Mouse (Mus musculus) liver, embryonic 14.5 days (tissue): ENCODE measurements around the gene Rhoj. TPM values are rescaled to one million over a fixed set of nuclear protein-coding genes. Genes with fewer than 3 reads are reported as not detected.

ENCODE experiments used
- ATAC-seq: fragments of 200-750 bp; cut with Nextera tagmentation; 2 replicates; pipeline ENCODE4 v1.8.0; 2017; ENCODE audit warnings: moderate number of reproducible peaks, mild to moderate bottlenecking, moderate library complexity; ENCODE audit not compliant: insufficient read depth
- DNase-seq, 3 experiments: peaks; one replicate each; pipeline ENCODE4 v3.0.0-alpha.2; 2012 to 2013; ENCODE audit warnings: low read depth in 3 of 3, low spot score in 3 of 3
- H3K27ac ChIP-seq: fragments of 300-500 bp; sonication (generic); 2 replicates; pipeline ENCODE4 v1.5.1; 2014; ENCODE audit warnings: moderate library complexity, mild to moderate bottlenecking, control low read depth, inconsistent platforms
- H3K27me3 ChIP-seq: fragments of 300-500 bp; sonication (generic); 2 replicates; pipeline ENCODE4 v1.6.1; 2014; ENCODE audit warnings: mild to moderate bottlenecking, low read length, moderate library complexity; ENCODE audit not compliant: control insufficient read depth, insufficient read depth
- H3K36me3 ChIP-seq: fragments of 300-500 bp; sonication (generic); replicated peaks from 2 replicates; pipeline ENCODE4 v1.6.1; 2014; ENCODE audit warnings: low read depth; ENCODE audit not compliant: control insufficient read depth, insufficient read depth
- H3K4me1 ChIP-seq, 2 experiments: fragments of 200-500 bp in 1 of 2; fragments of 300-500 bp in 1 of 2; sonication (generic) in 1 of 2; replicated peaks; 2 replicates each; pipeline ENCODE4 v1.6.1; 2012 to 2014; ENCODE audit warnings: antibody characterized with exemption in 1 of 2, inconsistent platforms in 1 of 2, low read length in 1 of 2; ENCODE audit not compliant: control insufficient read depth in 2 of 2, insufficient read depth in 2 of 2
- H3K4me2 ChIP-seq: fragments of 300-500 bp; sonication (generic); 2 replicates; pipeline ENCODE4 v1.6.1; 2014; ENCODE audit warnings: low read depth, mild to moderate bottlenecking, control low read depth, moderate library complexity
- H3K4me3 ChIP-seq, 2 experiments: fragments of 200-500 bp in 1 of 2; fragments of 300-500 bp in 1 of 2; sonication (generic) in 1 of 2; 2 replicates each; pipeline ENCODE4 v1.5.1; 2012 to 2014; ENCODE audit warnings: low read depth in 2 of 2, low read length in 2 of 2, mild to moderate bottlenecking in 2 of 2, control low read depth in 1 of 2, inconsistent platforms in 1 of 2, moderate library complexity in 1 of 2; ENCODE audit not compliant: insufficient read depth in 1 of 2
- H3K9ac ChIP-seq: fragments of 300-500 bp; sonication (generic); replicated peaks from 2 replicates; pipeline ENCODE4 v1.6.1; 2014; ENCODE audit warnings: mild to moderate bottlenecking, control low read depth, moderate library complexity
- H3K9me3 ChIP-seq: fragments of 300-500 bp; sonication (generic); 2 replicates; pipeline ENCODE4 v1.6.1; 2016; ENCODE audit warnings: low read length, mixed read lengths; ENCODE audit not compliant: control insufficient read depth
- CTCF ChIP-seq: IDR thresholded peaks from 2 replicates; pipeline ENCODE4 v1.5.1; 2016; ENCODE audit warnings: antibody characterized with exemption, low read depth, control low read depth
- EP300 ChIP-seq: IDR thresholded peaks from 2 replicates; pipeline ENCODE4 v1.6.1; 2016; ENCODE audit warnings: antibody characterized with exemption, low read depth
- WGBS: fragments of 180-500 bp; shearing (Covaris S2); extraction: QIAGEN DNeasy Blood & Tissue Kit; methylation state at CpG from one replicate; pipeline ENCODE4 v1.1.7; 2014; ENCODE audit not compliant: insufficient replicate concordance; 5-methylcytosine and 5-hydroxymethylcytosine counted together
- polyA plus RNA-seq, 2 experiments: library from polyadenylated mRNA; depleted of rRNA in 1 of 2; stranded (reverse) in 1 of 2; unstranded in 1 of 2; fragments of >200 nt; fragmentation: Nextera tagmentation in 1 of 2; extraction: Ambion mirVana in 1 of 2; gene quantifications; 2 replicates each; pipeline versions ENCODE4 v1.2.1 to v1.2.3; 2012 to 2014

Gene Rhoj
- polyA plus RNA-seq, 2 experiments, result 3.1 to 4.4 TPM

GRCm38 (mm10) chr12:75315851-75316250 is 7.7 kb downstream of the Rhoj start:
- Histone ChIP-seq H3K4me1 (peaks cover 1 to 10% of the 10 kb centered on the region in 2 experiments; a peak in 3 of 4 replicates), H3K36me3 (no peaks in the 10 kb centered on the region), H3K9me3 (no peaks in the 10 kb centered on the region), H3K9ac (no peak overlapping the region), H3K4me2 (no peak overlapping the region), H3K4me3 (no peak overlapping the region), H3K27ac (no peak overlapping the region), H3K27me3 (no peaks in the 10 kb centered on the region; the same call in 1 of the 2 replicates)
- ATAC-seq, result no peak
- DNase-seq, result no peak
- TF ChIP-seq CTCF (no peak), EP300 (no peak)
- WGBS, result 72% methylated on average over 3 of the region's 3 CpGs

GRCm38 (mm10) chr12:75320441-75320925 is 12.4 kb downstream of the Rhoj start:
- DNase-seq (peak; percentile 30 to 39 (median 35)), ATAC-seq (peak; percentile 88)
- WGBS, result 22% methylated on average over 12 of the region's 12 CpGs
- no peak overlapping the region for H3K27ac ChIP-seq
- peak overlapping the region; percentile 56 for H3K4me2 ChIP-seq
- H3K27me3 ChIP-seq, result no peaks in the 10 kb centered on the region
- H3K4me3 ChIP-seq, result peak overlapping the region; percentile 14 to 29; a peak in 1 of 4 replicates
- H3K9ac ChIP-seq, result peak overlapping the region; percentile 41; the same call in 1 of the 2 replicates
- peaks cover 7 to 20% of the 10 kb centered on the region in 2 experiments; a peak in 3 of 4 replicates for H3K4me1 ChIP-seq
- H3K36me3 ChIP-seq, result no peaks in the 10 kb centered on the region
- TF ChIP-seq CTCF (no peak), EP300 (peak; percentile 86)
- H3K9me3 ChIP-seq, result no peaks in the 10 kb centered on the region

GRCm38 (mm10) chr12:75321189-75321588 is 13.1 kb downstream of the Rhoj start:
- peak; percentile 59; the same call in 1 of the 2 replicates for ATAC-seq
- Histone ChIP-seq H3K27me3 (no peaks in the 10 kb centered on the region), H3K4me1 (peaks cover 7 to 20% of the 10 kb centered on the region in 2 experiments; a peak in 3 of 4 replicates), H3K9ac (no peak overlapping the region), H3K9me3 (no peaks in the 10 kb centered on the region), H3K4me2 (peak overlapping the region; percentile 56), H3K4me3 (no peak overlapping the region), H3K27ac (no peak overlapping the region), H3K36me3 (no peaks in the 10 kb centered on the region)
- TF ChIP-seq EP300 (no peak), CTCF (no peak)
- 22% methylated on average over 4 of the region's 4 CpGs for WGBS
- DNase-seq, result no peak

DNA sequence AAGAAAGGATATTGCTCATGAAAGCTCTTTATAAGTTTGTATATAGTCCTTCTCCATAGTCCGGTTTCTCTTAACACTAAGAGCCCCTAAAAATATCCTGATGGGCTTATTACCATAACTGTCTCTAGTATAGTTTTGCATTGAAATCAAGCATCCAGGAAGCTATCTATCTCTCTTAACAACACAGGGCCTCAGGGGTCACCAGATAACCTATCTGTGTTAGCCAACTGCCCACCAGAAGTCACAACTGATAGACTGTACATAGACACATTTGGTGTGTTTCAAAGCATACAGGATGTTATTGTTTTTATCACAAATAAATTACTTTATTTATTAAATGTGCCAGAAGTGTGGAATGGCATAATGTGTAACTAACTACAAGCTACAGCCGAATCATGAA is 21.1 kb downstream of the Rhoj start:
- TF ChIP-seq CTCF, result no peak
- TF ChIP-seq EP300, result peak; percentile 79
- H3K4me1 ChIP-seq, result peaks cover 6 to 8% of the 10 kb centered on the region in 2 experiments
- ATAC-seq (peak; percentile 68; the same call in 1 of the 2 replicates), DNase-seq (no peak)
- no peaks in the 10 kb centered on the region for H3K36me3 ChIP-seq
- 49% methylated on average over 2 of the region's 2 CpGs for WGBS
- H3K9me3 ChIP-seq, result no peaks in the 10 kb centered on the region
- H3K4me3 ChIP-seq, result no peak overlapping the region
- H3K27ac ChIP-seq, result no peak overlapping the region
- H3K27me3 ChIP-seq, result no peaks in the 10 kb centered on the region
- no peak overlapping the region for H3K9ac ChIP-seq
- H3K4me2 ChIP-seq, result no peak overlapping the region

DNA sequence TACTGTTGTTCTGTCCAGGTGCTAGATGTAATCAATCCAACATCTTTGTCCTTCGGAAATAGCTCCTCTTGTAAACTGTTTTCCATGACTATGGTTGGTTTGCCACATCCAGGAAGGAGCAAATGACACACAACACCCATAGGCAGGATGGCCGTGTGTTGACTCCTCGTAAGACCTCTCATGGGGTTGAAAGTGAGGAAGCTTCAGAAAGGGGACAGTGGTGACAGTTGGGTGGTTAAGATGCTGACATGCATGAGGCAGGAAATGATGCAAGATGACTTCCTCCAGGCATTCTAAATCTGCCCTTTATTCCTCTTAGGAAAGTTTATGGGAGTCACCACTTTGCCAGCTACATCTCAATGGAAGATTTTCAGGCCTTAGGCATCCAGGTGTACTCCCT is 31.8 kb downstream of the Rhoj start:
- H3K4me2 ChIP-seq, result no peak overlapping the region
- H3K27me3 ChIP-seq, result no peaks in the 10 kb centered on the region
- no peak overlapping the region for H3K9ac ChIP-seq
- ATAC-seq, result no peak
- no peak overlapping the region for H3K27ac ChIP-seq
- H3K36me3 ChIP-seq, result no peaks in the 10 kb centered on the region
- H3K9me3 ChIP-seq, result no peaks in the 10 kb centered on the region
- no peaks in the 10 kb centered on the region; a peak in 1 of 4 replicates for H3K4me1 ChIP-seq
- TF ChIP-seq EP300 (no peak), CTCF (no peak)
- DNase-seq, result no peak
- WGBS, result 44% methylated on average over 3 of the region's 3 CpGs
- no peak overlapping the region for H3K4me3 ChIP-seq
